ENCODE assay signal across 8 mouse cellular contexts in genomic region chr4:135922190-135922589, GRCm38 (mm10). TPM values are rescaled to one million over a fixed set of nuclear protein-coding genes. Genes with fewer than 3 reads are reported as not detected.
DNase-seq lines count a peak whose midpoint lies in the region; ATAC-seq lines count a peak whose summit lies in the region.

No protein-coding gene starts in this region.

- H3K4me3 ChIP-seq in erythroblast, embryonic 14.5 days (replicated peaks): peak overlapping the region; percentile 73
- H3K4me3 ChIP-seq in megakaryocyte, embryonic 14.5 days (replicated peaks): peak overlapping the region; percentile 98
- peak overlapping the region; percentile 85; the same call in 1 of the 2 replicates for H3K4me3 ChIP-seq in liver, embryonic 13.5 days (replicated peaks)
- peak overlapping the region; percentile 80 for H3K4me3 ChIP-seq in stomach, embryonic 16.5 days (replicated peaks; ENCODE audit: low read length)

- peaks cover 32% of the 10 kb centered on the region for H3K4me1 ChIP-seq in erythroblast, embryonic 14.5 days (ENCODE audit: control insufficient read depth)
- H3K4me1 ChIP-seq in megakaryocyte, embryonic 14.5 days: peaks cover 46% of the 10 kb centered on the region
- peaks cover 38% of the 10 kb centered on the region for H3K4me1 ChIP-seq in liver, embryonic 13.5 days (replicated peaks)
- peaks cover 6% of the 10 kb centered on the region for H3K4me1 ChIP-seq in stomach, embryonic 16.5 days (ENCODE audit: control insufficient read depth, insufficient read depth, low read length)

- H3K27me3 ChIP-seq in erythroblast, embryonic 14.5 days (ENCODE audit: control insufficient read depth): no peaks in the 10 kb centered on the region
- H3K27me3 ChIP-seq in megakaryocyte, embryonic 14.5 days (replicated peaks): no peaks in the 10 kb centered on the region
- H3K27me3 ChIP-seq in liver, embryonic 13.5 days: no peaks in the 10 kb centered on the region
- H3K27me3 ChIP-seq in stomach, embryonic 16.5 days (ENCODE audit: control insufficient read depth, insufficient read depth, low read length): no peaks in the 10 kb centered on the region

- H3K27ac ChIP-seq in liver, embryonic 13.5 days: no peak overlapping the region
- H3K27ac ChIP-seq in stomach, embryonic 16.5 days (ENCODE audit: low read length): peak overlapping the region; percentile 73; the same call in 1 of the 2 replicates

- H3K4me2 ChIP-seq in liver, embryonic 13.5 days: peak overlapping the region; percentile 79
- H3K4me2 ChIP-seq in stomach, embryonic 16.5 days (ENCODE audit: low read depth, low read length): peak overlapping the region; percentile 81

- peaks cover 36% of the 10 kb centered on the region for H3K36me3 ChIP-seq in erythroblast, embryonic 14.5 days (ENCODE audit: control insufficient read depth)
- peaks cover 74% of the 10 kb centered on the region for H3K36me3 ChIP-seq in megakaryocyte, embryonic 14.5 days (replicated peaks; ENCODE audit: low read length)
- H3K36me3 ChIP-seq in liver, embryonic 13.5 days: peaks cover 25% of the 10 kb centered on the region
- H3K36me3 ChIP-seq in stomach, embryonic 16.5 days (ENCODE audit: control insufficient read depth, insufficient read depth, low read length): peaks cover 3% of the 10 kb centered on the region; the same call in 1 of the 2 replicates

- no peak for ATAC-seq in erythroblast, adult 5-6 weeks (replicated peaks; ENCODE audit: low FRiP score, poor library complexity, severe bottlenecking)
- no peak for ATAC-seq in megakaryocyte, adult 5-6 weeks (ENCODE audit: poor library complexity, severe bottlenecking)
- no peak for ATAC-seq in liver, embryonic 13.5 days (ENCODE audit: low read depth)
- no peak for ATAC-seq in stomach, embryonic 16.5 days (ENCODE audit: insufficient read depth, low FRiP score)

- no peaks in the 10 kb centered on the region; the same call in 1 of the 2 replicates for H3K9me3 ChIP-seq in erythroblast, embryonic 14.5 days (ENCODE audit: control insufficient read depth, low read length)
- peaks cover 7% of the 10 kb centered on the region; the same call in 1 of the 2 replicates for H3K9me3 ChIP-seq in megakaryocyte, embryonic 14.5 days
- no peaks in the 10 kb centered on the region for H3K9me3 ChIP-seq in liver, embryonic 13.5 days (replicated peaks)
- no peaks in the 10 kb centered on the region for H3K9me3 ChIP-seq in stomach, embryonic 16.5 days (replicated peaks; ENCODE audit: control insufficient read depth, low read length)

- DNase-seq in liver, embryonic 13.5 days: no peak
- no peak for DNase-seq in ovary, postnatal 10 days (ENCODE audit: low spot score)
- no peak for DNase-seq in retina, embryonic 14.5 days (ENCODE audit: low spot score)

- WGBS in liver, embryonic 13.5 days (ENCODE audit: insufficient replicate concordance): 68% methylated on average over 1 of the region's 1 CpGs
- WGBS in stomach, embryonic 16.5 days: 63% methylated on average over 1 of the region's 1 CpGs

- peak overlapping the region; percentile 82; the same call in 1 of the 2 replicates for H3K9ac ChIP-seq in liver, embryonic 13.5 days
- no peak overlapping the region for H3K9ac ChIP-seq in stomach, embryonic 16.5 days (ENCODE audit: low read length)

RNA-seq across cellular contexts. Expression of gene Fuca1, which starts 1.7 kb away (rescaled TPM):
- polyA plus RNA-seq in erythroblast, embryonic 14.5 days (2012): 0.33 and 0.54 TPM in 2 replicates
- 9.2 and 15.2 TPM in 2 replicates for total RNA-seq in erythroblast, adult 5-6 weeks (2015; ENCODE audit: low replicate concordance)
- 29.4 and 31.6 TPM in 2 replicates for total RNA-seq in erythroblast, adult 5-6 weeks (2017; ENCODE audit: low replicate concordance)
- 19.9 and 22.2 TPM in 2 replicates for polyA plus RNA-seq in megakaryocyte, embryonic 14.5 days (2012; ENCODE audit: insufficient read depth, low replicate concordance)
- 72.1 and 86.7 TPM in 2 replicates for total RNA-seq in megakaryocyte, adult 5-6 weeks (2015)
- 143 and 189 TPM in 2 replicates for total RNA-seq in megakaryocyte, adult 5-6 weeks (2017)
- 18.1 and 21.4 TPM in 2 replicates for polyA plus RNA-seq in liver, embryonic 13.5 days (2015; fragmentation: Nextera tagmentation; extraction: Ambion mirVana)
- polyA plus RNA-seq in stomach, embryonic 16.5 days (2015; fragmentation: Nextera tagmentation; extraction: Ambion mirVana): 98.9 and 132 TPM in 2 replicates

RNA-seq across cellular contexts. Expression of gene Hmgcl, which starts 24.1 kb away (rescaled TPM):
- polyA plus RNA-seq in erythroblast, embryonic 14.5 days (2012): 4.9 and 5.7 TPM in 2 replicates
- 17.3 and 45.4 TPM in 2 replicates for total RNA-seq in erythroblast, adult 5-6 weeks (2015; ENCODE audit: low replicate concordance)
- total RNA-seq in erythroblast, adult 5-6 weeks (2017; ENCODE audit: low replicate concordance): 15.6 and 15.8 TPM in 2 replicates
- 27.0 and 31.8 TPM in 2 replicates for polyA plus RNA-seq in megakaryocyte, embryonic 14.5 days (2012; ENCODE audit: insufficient read depth, low replicate concordance)
- 60.7 and 76.8 TPM in 2 replicates for total RNA-seq in megakaryocyte, adult 5-6 weeks (2015)
- 54.9 and 60.4 TPM in 2 replicates for total RNA-seq in megakaryocyte, adult 5-6 weeks (2017)
- 71.9 and 73.5 TPM in 2 replicates for polyA plus RNA-seq in liver, embryonic 13.5 days (2015; fragmentation: Nextera tagmentation; extraction: Ambion mirVana)
- polyA plus RNA-seq in stomach, embryonic 16.5 days (2015; fragmentation: Nextera tagmentation; extraction: Ambion mirVana): 97.5 and 107 TPM in 2 replicates

RNA-seq across cellular contexts. Expression of gene Cnr2, which starts 27.0 kb away (rescaled TPM):
- polyA plus RNA-seq in erythroblast, embryonic 14.5 days (2012): 0.02 TPM in 1 of 2 replicates, not detected in the other
- total RNA-seq in erythroblast, adult 5-6 weeks (2015; ENCODE audit: low replicate concordance): 2.9 and 5.2 TPM in 2 replicates
- total RNA-seq in erythroblast, adult 5-6 weeks (2017; ENCODE audit: low replicate concordance): 3.6 and 4.1 TPM in 2 replicates
- 1.3 and 4.9 TPM in 2 replicates for polyA plus RNA-seq in megakaryocyte, embryonic 14.5 days (2012; ENCODE audit: insufficient read depth, low replicate concordance)
- total RNA-seq in megakaryocyte, adult 5-6 weeks (2015): 15.2 and 16.9 TPM in 2 replicates
- 18.8 and 20.7 TPM in 2 replicates for total RNA-seq in megakaryocyte, adult 5-6 weeks (2017)
- 2.5 and 3.0 TPM in 2 replicates for polyA plus RNA-seq in liver, embryonic 13.5 days (2015; fragmentation: Nextera tagmentation; extraction: Ambion mirVana)
- polyA plus RNA-seq in stomach, embryonic 16.5 days (2015; fragmentation: Nextera tagmentation; extraction: Ambion mirVana): 0.59 and 0.90 TPM in 2 replicates

RNA-seq across cellular contexts. Expression of gene Gale, which starts 41.3 kb away (rescaled TPM):
- polyA plus RNA-seq in erythroblast, embryonic 14.5 days (2012): 3.9 and 5.3 TPM in 2 replicates
- 2.3 and 7.9 TPM in 2 replicates for total RNA-seq in erythroblast, adult 5-6 weeks (2015; ENCODE audit: low replicate concordance)
- total RNA-seq in erythroblast, adult 5-6 weeks (2017; ENCODE audit: low replicate concordance): 2.3 and 4.2 TPM in 2 replicates
- 71.2 and 91.8 TPM in 2 replicates for polyA plus RNA-seq in megakaryocyte, embryonic 14.5 days (2012; ENCODE audit: insufficient read depth, low replicate concordance)
- 6.4 and 7.6 TPM in 2 replicates for total RNA-seq in megakaryocyte, adult 5-6 weeks (2015)
- 10.0 and 11.6 TPM in 2 replicates for total RNA-seq in megakaryocyte, adult 5-6 weeks (2017)
- 35.6 and 35.7 TPM in 2 replicates for polyA plus RNA-seq in liver, embryonic 13.5 days (2015; fragmentation: Nextera tagmentation; extraction: Ambion mirVana)
- 109 and 136 TPM in 2 replicates for polyA plus RNA-seq in stomach, embryonic 16.5 days (2015; fragmentation: Nextera tagmentation; extraction: Ambion mirVana)

RNA-seq across cellular contexts. Expression of gene Pnrc2, which starts 48.5 kb away (rescaled TPM):
- 0.66 and 1.0 TPM in 2 replicates for polyA plus RNA-seq in erythroblast, embryonic 14.5 days (2012)
- total RNA-seq in erythroblast, adult 5-6 weeks (2015; ENCODE audit: low replicate concordance): 81.7 and 106 TPM in 2 replicates
- total RNA-seq in erythroblast, adult 5-6 weeks (2017; ENCODE audit: low replicate concordance): 106 and 135 TPM in 2 replicates
- polyA plus RNA-seq in megakaryocyte, embryonic 14.5 days (2012; ENCODE audit: insufficient read depth, low replicate concordance): 6.2 TPM in 1 of 2 replicates, not detected in the other
- total RNA-seq in megakaryocyte, adult 5-6 weeks (2015): 248 and 273 TPM in 2 replicates
- total RNA-seq in megakaryocyte, adult 5-6 weeks (2017): 249 and 251 TPM in 2 replicates
- 88.0 and 109 TPM in 2 replicates for polyA plus RNA-seq in liver, embryonic 13.5 days (2015; fragmentation: Nextera tagmentation; extraction: Ambion mirVana)
- polyA plus RNA-seq in stomach, embryonic 16.5 days (2015; fragmentation: Nextera tagmentation; extraction: Ambion mirVana): 168 and 169 TPM in 2 replicates

Comparison
In these comparisons a context has a peak if more than half of its experiments do, and no peak if none do; other contexts are left out.
1. RNA of gene Fuca1, which starts 1.7 kb away (polyA plus RNA-seq): 98.9 to 132 TPM in stomach, embryonic 16.5 days, 19.9 to 22.2 TPM in megakaryocyte, embryonic 14.5 days and 18.1 to 21.4 TPM in liver, embryonic 13.5 days; 0.33 to 0.54 TPM in erythroblast, embryonic 14.5 days; every median in the first group is over 10 times any median in the second.
2. Peak in every context shown above with its lines, with median percentiles within 50 percentile points of each other: H3K4me3 ChIP-seq.